Mouse (Mus musculus) forebrain, embryonic 11.5 days (tissue): ENCODE data around the gene Smox. TPM values are rescaled to one million over a fixed set of nuclear protein-coding genes. Genes with fewer than 3 reads are reported as not detected.

Experiments used
- ATAC-seq: fragments of 200-750 bp; cut with Nextera tagmentation; replicated peaks from 2 replicates; pipeline ENCODE4 v1.8.0; 2017; ENCODE audit warnings: moderate TSS enrichment; ENCODE audit not compliant: low FRiP score
- DNase-seq: peaks from one replicate; pipeline ENCODE4 v3.0.0-alpha.2; 2017; ENCODE audit warnings: low spot score
- H3K27ac ChIP-seq: fragments of 300-500 bp; sonication (generic); 2 replicates; pipeline ENCODE4 v1.5.1; 2014; ENCODE audit warnings: low read depth, low read length
- H3K27me3 ChIP-seq: fragments of 300-500 bp; sonication (generic); 2 replicates; pipeline ENCODE4 v1.6.1; 2014; ENCODE audit warnings: mild to moderate bottlenecking, low read length, mixed read lengths; ENCODE audit not compliant: control insufficient read depth, insufficient read depth
- H3K36me3 ChIP-seq: fragments of 300-500 bp; sonication (generic); 2 replicates; pipeline ENCODE4 v1.6.1; 2014; ENCODE audit warnings: mild to moderate bottlenecking, low read length, moderate library complexity, mixed read lengths; ENCODE audit not compliant: control insufficient read depth, insufficient read depth
- H3K4me1 ChIP-seq: fragments of 300-500 bp; sonication (generic); replicated peaks from 2 replicates; pipeline ENCODE4 v1.6.1; 2014; ENCODE audit warnings: low read length, mixed read lengths; ENCODE audit not compliant: control insufficient read depth, insufficient read depth
- H3K4me2 ChIP-seq: fragments of 300-500 bp; sonication (generic); 2 replicates; pipeline ENCODE4 v1.6.1; 2014; ENCODE audit warnings: low read depth, mild to moderate bottlenecking, low read length, moderate library complexity, mixed read lengths; ENCODE audit not compliant: severe bottlenecking
- H3K4me3 ChIP-seq: fragments of 300-500 bp; sonication (generic); 2 replicates; pipeline ENCODE4 v1.5.1; 2014; ENCODE audit warnings: low read depth, low read length
- H3K9ac ChIP-seq: fragments of 300-500 bp; sonication (generic); 2 replicates; pipeline ENCODE4 v1.6.1; 2014; ENCODE audit warnings: low read length
- H3K9me3 ChIP-seq: fragments of 300-500 bp; sonication (generic); 2 replicates; pipeline ENCODE4 v1.6.1; 2016; ENCODE audit warnings: low read length, mixed read lengths; ENCODE audit not compliant: control insufficient read depth
- WGBS: fragments of 180-500 bp; shearing (Covaris S2); extraction: QIAGEN DNeasy Blood & Tissue Kit; methylation state at CpG from one replicate; pipeline ENCODE4 v1.1.7; 2014; 5-methylcytosine and 5-hydroxymethylcytosine counted together
- polyA plus RNA-seq: library from polyadenylated mRNA; unstranded; fragments of >200 nt; fragmentation: Nextera tagmentation; extraction: Ambion mirVana; gene quantifications from 2 replicates; pipeline ENCODE4 v1.2.1, GENCODE M21; 2014

Gene Smox
- polyA plus RNA-seq, 1 experiment from 2014 or later: 33.2 TPM

DNA sequence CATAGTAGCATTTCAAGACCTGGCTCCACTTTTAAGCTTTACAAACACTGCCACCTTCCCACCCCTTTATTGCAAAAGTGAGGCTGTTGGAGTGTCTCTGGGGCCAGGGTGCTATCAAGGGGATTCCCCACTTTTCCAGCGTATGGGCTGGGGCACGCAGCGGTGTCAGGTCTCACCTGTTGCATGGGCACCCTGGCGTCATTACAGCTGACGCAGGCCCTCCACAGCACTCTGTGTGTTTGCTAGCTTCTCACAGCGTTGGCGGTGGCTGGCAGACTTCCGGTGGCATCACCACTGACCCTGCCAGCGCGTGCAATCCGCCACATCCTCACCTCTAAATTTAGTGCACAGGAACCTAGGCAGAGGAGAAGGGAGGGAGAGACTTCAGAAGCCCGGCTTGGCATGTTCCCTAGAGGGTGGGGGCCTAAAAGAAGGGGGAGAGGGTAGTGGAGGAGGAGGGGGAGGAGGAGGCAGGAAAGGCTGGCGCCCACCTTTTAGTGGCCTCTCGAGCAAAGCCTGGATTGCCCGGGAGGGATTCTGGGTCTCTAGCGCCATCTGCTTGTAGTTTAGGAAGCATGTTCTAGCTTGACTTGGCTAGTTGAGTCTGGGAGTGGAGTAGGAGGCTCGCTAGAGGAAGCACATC lies 18.5 kb downstream of the Smox start:
- Histone ChIP-seq H3K4me3 (no peak overlapping the region), H3K4me1 (peaks cover 16% of the 10 kb centered on the region), H3K36me3 (no peaks in the 10 kb centered on the region), H3K9me3 (no peaks in the 10 kb centered on the region), H3K4me2 (peak overlapping the region; percentile 41), H3K27ac (no peak overlapping the region), H3K9ac (peak overlapping the region; percentile 30; the same call in 1 of the 2 replicates), H3K27me3 (no peaks in the 10 kb centered on the region)
- DNase-seq (peak; percentile 84), ATAC-seq (peak; percentile 43)
- 21% methylated on average over 17 of the region's 17 CpGs for WGBS

DNA sequence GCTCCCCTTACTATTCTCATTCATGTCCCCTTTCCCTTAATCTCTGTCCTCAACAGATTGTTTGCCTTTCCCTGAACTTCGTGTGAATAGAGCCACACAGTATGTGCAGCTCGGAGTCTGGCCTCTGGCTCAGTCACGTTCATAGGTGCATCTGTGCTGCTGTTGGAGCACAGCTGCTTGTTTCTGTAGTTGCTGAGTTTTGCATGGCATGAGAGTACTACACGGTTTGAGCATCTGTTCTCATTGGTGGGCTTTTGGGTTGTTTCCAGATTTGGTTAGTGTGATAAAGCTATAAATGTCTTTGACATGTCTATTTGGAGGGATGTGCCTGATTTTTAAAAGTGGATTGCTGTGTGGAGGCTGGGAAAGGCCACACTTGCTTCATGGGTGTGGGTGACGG lies 19.2 kb downstream of the Smox start:
- 69% methylated on average over 5 of the region's 5 CpGs for WGBS
- ATAC-seq: no peak
- H3K4me1 ChIP-seq: peaks cover 16% of the 10 kb centered on the region

DNA sequence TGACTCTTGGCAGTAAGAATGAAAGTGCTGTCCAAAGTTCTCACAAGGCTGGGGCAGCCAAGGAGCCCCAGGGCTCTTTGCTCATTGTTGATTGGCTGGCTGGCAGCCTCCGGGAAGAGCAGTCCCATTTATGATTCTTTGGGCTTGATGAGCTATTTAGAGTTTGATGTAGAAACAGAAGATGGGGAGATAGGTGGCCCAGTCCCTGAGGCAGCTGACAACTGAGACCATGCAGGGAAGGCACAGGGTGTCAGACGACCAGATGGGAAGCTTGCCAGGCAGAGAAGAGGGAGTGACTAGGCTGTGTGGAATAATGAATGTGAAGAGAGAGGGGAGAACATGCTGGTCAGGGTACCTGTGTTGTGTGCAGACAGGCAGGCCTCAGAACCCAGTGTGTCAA lies 22.2 kb downstream of the Smox start:
- ATAC-seq: no peak
- no peaks in the 10 kb centered on the region for H3K27me3 ChIP-seq
- peaks cover 9% of the 10 kb centered on the region; the same call in 1 of the 2 replicates for H3K4me1 ChIP-seq
- no peak overlapping the region for H3K4me3 ChIP-seq
- H3K36me3 ChIP-seq: no peaks in the 10 kb centered on the region
- DNase-seq: no peak
- H3K27ac ChIP-seq: no peak overlapping the region
- no peak overlapping the region for H3K4me2 ChIP-seq
- no peaks in the 10 kb centered on the region for H3K9me3 ChIP-seq
- WGBS: 65% methylated on average over 2 of the region's 2 CpGs
- H3K9ac ChIP-seq: no peak overlapping the region

More for the DNA sequence above, 19.2 kb downstream of the Smox start:
- H3K9ac ChIP-seq: no peak overlapping the region
- no peak overlapping the region for H3K27ac ChIP-seq
- no peaks in the 10 kb centered on the region for H3K9me3 ChIP-seq
- H3K27me3 ChIP-seq: no peaks in the 10 kb centered on the region
- H3K4me2 ChIP-seq: no peak overlapping the region
- DNase-seq: no peak
- H3K4me3 ChIP-seq: no peak overlapping the region
- H3K36me3 ChIP-seq: no peaks in the 10 kb centered on the region

DNA sequence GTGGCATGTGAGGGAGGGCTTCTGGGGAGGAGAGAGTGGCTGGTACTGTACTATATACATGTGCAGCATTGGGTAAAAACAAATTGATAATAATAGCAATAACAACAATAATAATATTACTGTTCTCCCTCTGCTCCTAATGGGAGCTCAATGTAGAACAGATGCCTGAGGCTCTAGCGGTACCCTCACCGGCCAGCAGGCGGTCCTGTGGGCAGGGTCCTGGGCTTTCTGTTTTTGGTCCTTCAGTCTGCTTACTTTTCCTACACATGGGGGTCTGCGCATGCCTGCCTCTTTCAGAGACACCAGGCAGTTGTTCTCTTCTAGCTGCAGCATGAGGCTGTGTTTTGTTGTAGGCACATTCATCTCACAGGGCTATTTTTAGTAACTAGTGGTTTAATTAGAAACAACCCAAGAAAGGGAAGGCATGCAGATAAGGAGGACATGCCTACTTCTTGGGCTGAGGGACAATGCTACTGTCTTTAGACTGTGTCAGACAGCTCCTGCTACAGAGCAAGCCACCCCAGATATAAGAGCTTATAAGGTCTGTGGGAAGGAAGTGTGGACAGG lies 22.8 kb downstream of the Smox start:
- DNase-seq (no peak), ATAC-seq (no peak)
- WGBS: 83% methylated on average over 4 of the region's 4 CpGs
- no peak overlapping the region for H3K27ac ChIP-seq
- H3K4me3 ChIP-seq: no peak overlapping the region
- H3K4me1 ChIP-seq: peaks cover 5% of the 10 kb centered on the region; the same call in 1 of the 2 replicates
- H3K36me3 ChIP-seq: no peaks in the 10 kb centered on the region
- no peaks in the 10 kb centered on the region for H3K9me3 ChIP-seq
- H3K9ac ChIP-seq: no peak overlapping the region
- H3K27me3 ChIP-seq: no peaks in the 10 kb centered on the region
- no peak overlapping the region for H3K4me2 ChIP-seq

DNA sequence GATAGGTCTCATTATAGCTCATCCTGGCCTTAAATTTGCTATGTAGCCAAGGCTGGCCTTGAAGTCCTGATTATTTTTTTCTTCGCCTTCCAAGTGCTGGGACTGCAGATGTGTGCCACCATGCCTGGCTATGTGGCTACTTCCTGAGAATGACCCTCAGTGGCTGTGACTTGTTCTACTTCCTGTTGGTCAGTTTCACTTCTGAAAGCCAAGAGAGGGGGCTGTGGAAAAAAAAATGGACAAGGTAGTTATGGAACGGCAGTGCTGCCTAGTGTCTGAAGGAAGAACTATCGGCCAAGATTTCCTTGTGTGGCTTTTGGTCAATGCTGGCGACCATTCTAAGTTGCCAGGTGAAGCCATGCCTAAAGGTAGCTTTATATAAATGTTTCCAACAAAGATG lies 26.3 kb downstream of the Smox start:
- Histone ChIP-seq H3K4me1 (no peaks in the 10 kb centered on the region), H3K4me3 (no peak overlapping the region), H3K27me3 (no peaks in the 10 kb centered on the region), H3K4me2 (no peak overlapping the region), H3K9ac (no peak overlapping the region), H3K9me3 (no peaks in the 10 kb centered on the region), H3K36me3 (no peaks in the 10 kb centered on the region), H3K27ac (no peak overlapping the region)
- no peak for DNase-seq
- ATAC-seq: no peak
- WGBS: 91% methylated on average over 4 of the region's 4 CpGs

DNA sequence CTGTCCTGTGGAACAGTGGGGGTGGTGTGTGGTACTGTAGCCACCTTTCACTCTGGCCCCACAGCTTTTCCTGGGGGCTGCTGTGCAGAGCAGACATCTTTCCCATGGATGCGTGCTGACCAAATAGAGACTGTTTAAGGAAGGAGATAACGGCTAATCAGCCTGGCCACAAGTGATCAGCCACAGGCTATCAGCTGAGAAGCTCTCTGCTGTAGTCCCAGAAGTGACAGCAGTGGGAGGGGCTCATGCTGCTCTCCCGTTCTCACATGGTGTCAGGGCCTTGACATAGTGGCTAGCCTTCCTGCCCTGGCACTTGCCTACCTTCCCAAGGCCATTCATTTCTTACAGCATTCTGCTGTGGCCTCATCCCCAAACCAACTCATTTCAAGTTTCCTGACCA lies 27.5 kb downstream of the Smox start:
- DNase-seq (no peak), ATAC-seq (no peak)
- no peaks in the 10 kb centered on the region for H3K4me1 ChIP-seq
- no peaks in the 10 kb centered on the region for H3K27me3 ChIP-seq
- H3K4me3 ChIP-seq: no peak overlapping the region
- H3K4me2 ChIP-seq: no peak overlapping the region
- H3K9ac ChIP-seq: no peak overlapping the region
- 69% methylated on average over 3 of the region's 3 CpGs for WGBS
- H3K36me3 ChIP-seq: no peaks in the 10 kb centered on the region
- H3K9me3 ChIP-seq: no peaks in the 10 kb centered on the region
- no peak overlapping the region for H3K27ac ChIP-seq

DNA sequence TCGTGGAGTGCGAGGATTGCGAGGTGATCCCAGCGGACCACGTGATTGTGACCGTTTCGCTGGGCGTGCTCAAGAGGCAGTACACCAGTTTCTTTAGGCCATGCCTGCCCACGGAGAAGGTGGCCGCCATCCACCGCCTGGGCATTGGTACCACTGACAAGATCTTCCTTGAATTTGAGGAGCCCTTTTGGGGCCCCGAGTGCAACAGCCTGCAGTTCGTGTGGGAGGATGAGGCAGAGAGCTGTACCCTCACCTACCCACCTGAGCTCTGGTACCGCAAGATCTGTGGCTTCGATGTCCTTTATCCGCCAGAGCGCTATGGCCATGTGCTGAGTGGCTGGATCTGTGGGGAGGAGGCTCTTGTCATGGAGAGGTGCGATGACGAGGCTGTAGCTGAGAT lies 29.4 kb downstream of the Smox start:
- no peaks in the 10 kb centered on the region for H3K36me3 ChIP-seq

DNA sequence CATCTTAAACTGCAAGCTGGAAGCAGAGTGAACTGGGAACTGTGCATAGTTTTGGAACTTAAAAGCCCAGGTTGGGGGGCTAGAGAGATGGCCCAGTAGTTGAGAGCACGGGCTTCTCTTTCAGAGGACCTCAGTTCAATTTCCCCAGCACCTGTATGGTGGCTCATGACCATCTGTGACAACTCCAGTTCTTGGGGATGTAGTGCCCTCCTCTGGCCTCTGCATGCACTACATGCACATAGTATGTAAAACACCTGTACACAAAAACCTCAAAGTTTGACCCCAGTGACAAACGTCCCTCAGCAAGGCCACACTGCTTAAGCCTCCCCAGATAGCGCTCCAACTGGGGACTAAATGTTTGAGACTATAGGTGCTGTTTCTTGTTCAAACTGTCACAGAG lies 35.8 kb downstream of the Smox start:
- Histone ChIP-seq H3K4me2 (no peak overlapping the region), H3K9ac (no peak overlapping the region), H3K4me3 (no peak overlapping the region), H3K9me3 (no peaks in the 10 kb centered on the region), H3K27me3 (no peaks in the 10 kb centered on the region), H3K27ac (no peak overlapping the region), H3K4me1 (no peaks in the 10 kb centered on the region), H3K36me3 (no peaks in the 10 kb centered on the region)
- DNase-seq: no peak
- 43% methylated on average over 3 of the region's 3 CpGs for WGBS
- ATAC-seq: no peak

More for the DNA sequence above, 29.4 kb downstream of the Smox start:
- no peak for DNase-seq
- no peak for ATAC-seq
- Histone ChIP-seq H3K4me2 (no peak overlapping the region), H3K27ac (no peak overlapping the region), H3K9ac (no peak overlapping the region), H3K27me3 (no peaks in the 10 kb centered on the region), H3K9me3 (no peaks in the 10 kb centered on the region), H3K4me1 (no peaks in the 10 kb centered on the region), H3K4me3 (no peak overlapping the region)
- WGBS: 96% methylated on average over 19 of the region's 19 CpGs
